Mouse (Mus musculus) liver, embryonic 16.5 days (tissue): ENCODE measurements around the gene Them5. TPM values are rescaled to one million over a fixed set of nuclear protein-coding genes. Genes with fewer than 3 reads are reported as not detected.

ENCODE experiments used
- ATAC-seq: fragments of 200-750 bp; cut with Nextera tagmentation; 2 replicates; pipeline ENCODE4 v1.8.0; 2017; ENCODE audit warnings: low read depth, mild to moderate bottlenecking, moderate number of reproducible peaks, moderate library complexity
- H3K27ac ChIP-seq: fragments of 300-500 bp; sonication (generic); 2 replicates; pipeline ENCODE4 v1.5.1; 2014; ENCODE audit warnings: mild to moderate bottlenecking, low read length
- H3K27me3 ChIP-seq: fragments of 300-500 bp; sonication (generic); 2 replicates; pipeline ENCODE4 v1.6.1; 2014; ENCODE audit warnings: low read depth, low read length, mixed read lengths; ENCODE audit not compliant: control insufficient read depth, insufficient read depth
- H3K36me3 ChIP-seq: fragments of 300-500 bp; sonication (generic); 2 replicates; pipeline ENCODE4 v1.6.1; 2014; ENCODE audit warnings: mild to moderate bottlenecking; ENCODE audit not compliant: control insufficient read depth, insufficient read depth
- H3K4me1 ChIP-seq: fragments of 300-500 bp; sonication (generic); 2 replicates; pipeline ENCODE4 v1.6.1; 2014; ENCODE audit warnings: low read depth, low read length, mixed read lengths; ENCODE audit not compliant: control insufficient read depth
- H3K4me2 ChIP-seq: fragments of 300-500 bp; sonication (generic); 2 replicates; pipeline ENCODE4 v1.6.1; 2014; ENCODE audit warnings: low read depth, low read length, mixed read lengths
- H3K4me3 ChIP-seq: fragments of 300-500 bp; sonication (generic); 2 replicates; pipeline ENCODE4 v1.5.1; 2014; ENCODE audit warnings: low read depth, mild to moderate bottlenecking, low read length
- H3K9ac ChIP-seq: fragments of 300-500 bp; sonication (generic); 2 replicates; pipeline ENCODE4 v1.6.1; 2014; ENCODE audit warnings: low read depth, low read length
- H3K9me3 ChIP-seq: fragments of 300-500 bp; sonication (generic); replicated peaks from 2 replicates; pipeline ENCODE4 v1.6.1; 2016; ENCODE audit warnings: low read length; ENCODE audit not compliant: control insufficient read depth
- WGBS: fragments of 180-500 bp; shearing (Covaris S2); extraction: QIAGEN DNeasy Blood & Tissue Kit; methylation state at CpG from one replicate; pipeline ENCODE4 v1.1.7; 2014; ENCODE audit not compliant: insufficient replicate concordance; 5-methylcytosine and 5-hydroxymethylcytosine counted together
- polyA plus RNA-seq: library from polyadenylated mRNA; unstranded; fragments of >200 nt; fragmentation: Nextera tagmentation; extraction: Ambion mirVana; gene quantifications from 2 replicates; pipeline ENCODE4 v1.2.1, GENCODE M21; 2015

The Them5 gene
- polyA plus RNA-seq, 1 experiment from 2014 or later, result not detected

- Histone ChIP-seq H3K4me2 (no peak overlapping the region), H3K27ac (no peak overlapping the region), H3K4me1 (no peaks in the 10 kb centered on the region), H3K36me3 (no peaks in the 10 kb centered on the region), H3K4me3 (no peak overlapping the region), H3K27me3 (no peaks in the 10 kb centered on the region), H3K9me3 (no peaks in the 10 kb centered on the region), H3K9ac (no peak overlapping the region)
- ATAC-seq, result no peak
- 51% methylated on average over 3 of the region's 3 CpGs for WGBS
Observed at GRCm38 (mm10) chr3:94338522-94338921, 3.4 kb upstream of the Them5 start.

GRCm38 (mm10) chr3:94342552-94342951 lies 653 bp downstream of the Them5 start:
- Histone ChIP-seq H3K27me3 (no peaks in the 10 kb centered on the region), H3K4me3 (no peak overlapping the region), H3K9ac (no peak overlapping the region), H3K27ac (no peak overlapping the region), H3K4me1 (no peaks in the 10 kb centered on the region), H3K9me3 (no peaks in the 10 kb centered on the region), H3K4me2 (no peak overlapping the region), H3K36me3 (no peaks in the 10 kb centered on the region)
- WGBS, result 52% methylated on average over 1 of the region's 1 CpGs
- no peak for ATAC-seq

- H3K4me3 ChIP-seq, result no peak overlapping the region
- H3K4me2 ChIP-seq, result no peak overlapping the region
- no peak overlapping the region for H3K9ac ChIP-seq
- H3K27ac ChIP-seq, result no peak overlapping the region
- H3K27me3 ChIP-seq, result no peaks in the 10 kb centered on the region
- no peak for ATAC-seq
- no peaks in the 10 kb centered on the region for H3K9me3 ChIP-seq
- H3K36me3 ChIP-seq, result no peaks in the 10 kb centered on the region
- no peaks in the 10 kb centered on the region for H3K4me1 ChIP-seq
- WGBS, result 53% methylated on average over 2 of the region's 2 CpGs
Observed at GRCm38 (mm10) chr3:94344182-94344581, 2.3 kb downstream of the Them5 start.

GRCm38 (mm10) chr3:94344897-94345296 lies 3.0 kb downstream of the Them5 start:
- no peak overlapping the region for H3K9ac ChIP-seq
- ATAC-seq, result no peak
- no peak overlapping the region for H3K4me2 ChIP-seq
- H3K27me3 ChIP-seq, result no peaks in the 10 kb centered on the region
- H3K4me3 ChIP-seq, result no peak overlapping the region
- H3K9me3 ChIP-seq, result no peaks in the 10 kb centered on the region
- H3K36me3 ChIP-seq, result no peaks in the 10 kb centered on the region
- H3K4me1 ChIP-seq, result no peaks in the 10 kb centered on the region
- 56% methylated on average over 3 of the region's 3 CpGs for WGBS
- H3K27ac ChIP-seq, result no peak overlapping the region

- no peaks in the 10 kb centered on the region for H3K4me1 ChIP-seq
- no peaks in the 10 kb centered on the region for H3K9me3 ChIP-seq
- H3K4me3 ChIP-seq, result no peak overlapping the region
- no peak for ATAC-seq
- no peaks in the 10 kb centered on the region for H3K36me3 ChIP-seq
- no peaks in the 10 kb centered on the region for H3K27me3 ChIP-seq
- 51% methylated on average over 2 of the region's 2 CpGs for WGBS
- no peak overlapping the region for H3K4me2 ChIP-seq
- H3K27ac ChIP-seq, result no peak overlapping the region
- H3K9ac ChIP-seq, result no peak overlapping the region
Observed at GRCm38 (mm10) chr3:94348146-94348545, 6.2 kb downstream of the Them5 start.

GRCm38 (mm10) chr3:94360812-94361211 lies 18.9 kb downstream of the Them5 start:
- Histone ChIP-seq H3K9me3 (no peaks in the 10 kb centered on the region), H3K9ac (no peak overlapping the region), H3K27ac (no peak overlapping the region), H3K4me2 (no peak overlapping the region), H3K36me3 (no peaks in the 10 kb centered on the region), H3K4me3 (no peak overlapping the region), H3K27me3 (peaks cover 34% of the 10 kb centered on the region), H3K4me1 (no peaks in the 10 kb centered on the region)
- WGBS, result 3% methylated on average over 1 of the region's 1 CpGs
- no peak for ATAC-seq

GRCm38 (mm10) chr3:94362138-94362537 lies 20.2 kb downstream of the Them5 start, which contains the start of gene C2cd4d:
Gene C2cd4d (plus strand): TSS chr3:94362438.
- WGBS, result 51% methylated on average over 7 of the region's 7 CpGs
- no peak within 1 kb of the TSS; the same call in 1 of the 2 replicates for H3K9ac ChIP-seq
- ATAC-seq, result no peak
- no peaks in the 10 kb centered on the region for H3K9me3 ChIP-seq
- H3K27ac ChIP-seq, result no peak within 1 kb of the TSS
- H3K4me3 ChIP-seq, result peak within 1 kb of the TSS; percentile 42; the same call in 1 of the 2 replicates
- peaks cover 34% of the 10 kb centered on the region for H3K27me3 ChIP-seq
- peak within 1 kb of the TSS; percentile 66 for H3K4me2 ChIP-seq
- H3K4me1 ChIP-seq, result no peaks in the 10 kb centered on the region
- no peaks in the 10 kb centered on the region for H3K36me3 ChIP-seq

- WGBS, result 4% methylated on average over 97 of the region's 97 CpGs
- Histone ChIP-seq H3K4me2 (peak overlapping the region; percentile 66), H3K4me1 (no peaks in the 10 kb centered on the region), H3K9me3 (no peaks in the 10 kb centered on the region), H3K27ac (no peak overlapping the region), H3K36me3 (no peaks in the 10 kb centered on the region), H3K27me3 (peaks cover 34% of the 10 kb centered on the region), H3K9ac (peak overlapping the region; percentile 33; the same call in 1 of the 2 replicates), H3K4me3 (peak overlapping the region; percentile 42)
- peak; percentile 17; the same call in 1 of the 2 replicates for ATAC-seq
Observed at GRCm38 (mm10) chr3:94363291-94364153, 21.6 kb downstream of the Them5 start.

GRCm38 (mm10) chr3:94364154-94364526 lies 22.2 kb downstream of the Them5 start:
- Histone ChIP-seq H3K9me3 (no peaks in the 10 kb centered on the region), H3K4me2 (peak overlapping the region; percentile 66), H3K27ac (no peak overlapping the region), H3K9ac (peak overlapping the region; percentile 33; the same call in 1 of the 2 replicates), H3K36me3 (no peaks in the 10 kb centered on the region), H3K27me3 (peaks cover 34% of the 10 kb centered on the region), H3K4me3 (peak overlapping the region; percentile 42), H3K4me1 (no peaks in the 10 kb centered on the region)
- ATAC-seq, result no peak
- 5% methylated on average over 23 of the region's 23 CpGs for WGBS
